Mouse (Mus musculus) ES-Bruce4 (cell line): Measurements from ENCODE around the gene Serping1.

ENCODE experiments used
- CTCF ChIP-seq: IDR thresholded peaks from one replicate; pipeline ENCODE4 v1.8.1; 2011; ENCODE audit warnings: low read depth, low read length
- POLR2A ChIP-seq: IDR thresholded peaks from one replicate; pipeline ENCODE4 v1.8.1; 2011; ENCODE audit warnings: low read length; ENCODE audit not compliant: insufficient read depth

GRCm38 (mm10) chr2:84770501-84770900 lies 4.7 kb downstream of the Serping1 start:
- TF ChIP-seq CTCF (no peak), POLR2A (no peak)
